Mouse (Mus musculus): Measurements from ENCODE around the gene Cyp2d12. TPM values are rescaled to one million over a fixed set of nuclear protein-coding genes. Genes with fewer than 3 reads are reported as not detected.

Cyp2d12 gene
- 56.4 and 63.9 TPM in 2 replicates for polyA plus RNA-seq (2012; rRNA removed)

DNA sequence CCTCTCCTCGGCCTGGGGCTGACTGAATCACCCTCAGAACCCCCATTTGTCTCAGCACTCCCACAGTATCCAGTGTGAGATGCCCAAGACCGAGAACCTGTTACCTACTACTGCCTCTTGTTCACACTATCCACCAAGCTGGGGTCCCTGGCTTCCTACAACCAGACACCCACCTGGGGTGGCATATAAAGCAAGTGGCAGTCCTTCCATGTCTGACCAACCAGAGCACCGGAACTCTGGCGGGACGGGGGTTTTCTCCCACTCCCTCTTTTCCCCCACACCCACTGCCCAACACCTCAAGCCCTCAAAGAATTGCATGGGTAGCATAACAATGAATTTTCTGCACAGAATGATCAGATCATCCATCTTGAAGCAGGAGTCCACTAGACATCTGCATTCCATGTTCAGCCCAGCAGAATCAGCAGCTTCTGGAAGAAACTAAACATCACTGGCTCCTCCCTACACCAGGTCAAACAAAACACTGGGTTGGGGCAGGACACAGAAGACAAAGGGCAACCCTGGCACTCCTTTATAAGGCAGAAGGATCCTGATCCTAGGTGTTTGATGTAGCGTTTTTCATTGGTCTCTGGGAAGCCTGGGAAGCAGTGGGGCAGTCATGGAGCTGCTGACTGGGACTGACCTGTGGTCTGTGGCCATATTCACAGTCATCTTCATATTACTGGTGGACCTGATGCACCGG, at the start of gene Cyp2d12:
Gene Cyp2d12 (plus strand): TSS at position 542 of the 700 bp plus-strand sequence.

Other genes with a start within 250 kb of the Cyp2d12 start
- 385 and 410 TPM in 2 replicates for gene Naga, start 216.1 kb upstream of the Cyp2d12 start, polyA plus RNA-seq (2012; rRNA removed)
- gene Pheta2, start 216.1 kb upstream of the Cyp2d12 start, polyA plus RNA-seq (2012; rRNA removed): 0.95 and 1.2 TPM in 2 replicates
- 259 and 323 TPM in 2 replicates for gene Smdt1, start 216.1 kb upstream of the Cyp2d12 start, polyA plus RNA-seq (2012; rRNA removed)
- gene Ndufa6, start 200.8 kb upstream of the Cyp2d12 start, polyA plus RNA-seq (2012; rRNA removed): 457 and 560 TPM in 2 replicates
- gene Cyp2d22, start 174.8 kb upstream of the Cyp2d12 start, polyA plus RNA-seq (2012; rRNA removed): 55.6 and 68.7 TPM in 2 replicates
- gene Cyp2d11, start 161.1 kb upstream of the Cyp2d12 start, polyA plus RNA-seq (2012; rRNA removed): 0.09 and 0.22 TPM in 2 replicates
- 103 and 104 TPM in 2 replicates for gene Cyp2d10, start 147.9 kb upstream of the Cyp2d12 start, polyA plus RNA-seq (2012; rRNA removed)
- gene Cyp2d9, start 121.6 kb upstream of the Cyp2d12 start, polyA plus RNA-seq (2012; rRNA removed): 48.4 and 53.8 TPM in 2 replicates
- gene Cyp2d34, start 65.9 kb downstream of the Cyp2d12 start, polyA plus RNA-seq (2012; rRNA removed): 367 and 461 TPM in 2 replicates
- gene Cyp2d40, start 209.1 kb downstream of the Cyp2d12 start, polyA plus RNA-seq (2012; rRNA removed): 0.09 TPM in 1 of 2 replicates, not detected in the other
- 25.1 and 43.4 TPM in 2 replicates for gene Cyp2d26, start 239.2 kb downstream of the Cyp2d12 start, polyA plus RNA-seq (2012; rRNA removed)

Data from colon, adult 2 months (tissue).